Mouse (Mus musculus) cerebellum, adult 8-10 months (tissue): ENCODE results near the gene Rnh1.

Experiments
- DNase-seq: peaks from one replicate; pipeline ENCODE4 v3.0.0; 2022

The Rnh1 gene

DNA sequence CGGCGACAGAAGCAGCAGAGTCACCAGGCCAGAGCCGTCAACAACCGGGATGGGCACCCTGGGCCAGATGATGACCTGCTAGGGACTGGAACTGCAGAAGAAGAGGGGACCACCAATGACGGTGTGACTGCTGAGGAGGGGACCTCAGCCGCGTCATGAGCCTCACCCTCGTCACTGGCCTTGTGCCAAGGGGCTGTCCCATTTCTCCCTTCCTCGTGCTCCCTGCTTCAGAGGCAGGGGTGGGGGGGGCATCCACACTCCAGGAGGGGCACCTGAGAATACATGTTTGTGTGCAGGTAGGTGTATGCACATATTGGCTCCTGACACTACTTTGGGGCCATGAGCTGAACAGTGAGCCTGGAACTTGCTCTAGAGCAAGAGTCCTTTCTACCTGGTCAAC is 17.3 kb downstream of the Rnh1 start:
- DNase-seq = no peak

DNA sequence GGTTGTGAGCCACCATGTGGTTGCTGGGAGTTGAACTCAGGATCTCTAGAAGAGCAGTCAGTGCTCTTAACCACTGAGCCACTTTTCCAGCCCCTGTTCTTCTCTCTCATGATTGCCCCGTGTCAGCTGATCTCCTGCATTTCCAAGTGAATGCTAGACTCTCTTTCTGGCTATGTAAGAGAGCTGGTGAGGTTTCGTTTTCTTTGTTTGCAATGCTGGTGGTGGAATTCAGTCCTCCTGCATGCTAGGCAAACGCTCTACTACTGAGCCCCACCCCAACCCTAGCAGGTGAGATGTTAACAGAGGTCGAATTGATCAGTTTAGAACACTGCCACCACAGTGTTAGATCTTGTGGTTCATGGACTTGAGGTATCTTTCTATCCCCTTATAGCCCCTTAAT is 24.0 kb downstream of the Rnh1 start:
- no peak for DNase-seq

DNA sequence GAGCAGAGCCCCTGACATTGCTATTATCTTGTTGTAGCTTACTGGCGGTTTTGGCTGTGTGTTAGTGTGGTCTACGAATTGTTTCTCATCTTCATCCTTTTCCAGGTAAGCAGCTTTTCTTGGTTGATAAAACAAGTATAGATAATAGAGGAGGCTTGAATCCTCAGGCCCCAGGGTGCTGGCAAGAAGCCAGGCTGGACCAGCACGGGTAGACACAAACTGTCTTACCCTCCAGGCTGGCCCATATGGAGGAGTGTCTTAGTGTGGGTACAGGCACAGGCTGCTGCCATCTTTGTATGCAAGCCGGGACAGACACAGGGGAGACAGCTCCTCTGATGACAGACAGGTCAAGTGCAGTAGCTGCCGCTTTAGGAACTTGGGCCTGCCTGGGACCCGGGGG is 25.6 kb downstream of the Rnh1 start:
- no peak for DNase-seq

DNA sequence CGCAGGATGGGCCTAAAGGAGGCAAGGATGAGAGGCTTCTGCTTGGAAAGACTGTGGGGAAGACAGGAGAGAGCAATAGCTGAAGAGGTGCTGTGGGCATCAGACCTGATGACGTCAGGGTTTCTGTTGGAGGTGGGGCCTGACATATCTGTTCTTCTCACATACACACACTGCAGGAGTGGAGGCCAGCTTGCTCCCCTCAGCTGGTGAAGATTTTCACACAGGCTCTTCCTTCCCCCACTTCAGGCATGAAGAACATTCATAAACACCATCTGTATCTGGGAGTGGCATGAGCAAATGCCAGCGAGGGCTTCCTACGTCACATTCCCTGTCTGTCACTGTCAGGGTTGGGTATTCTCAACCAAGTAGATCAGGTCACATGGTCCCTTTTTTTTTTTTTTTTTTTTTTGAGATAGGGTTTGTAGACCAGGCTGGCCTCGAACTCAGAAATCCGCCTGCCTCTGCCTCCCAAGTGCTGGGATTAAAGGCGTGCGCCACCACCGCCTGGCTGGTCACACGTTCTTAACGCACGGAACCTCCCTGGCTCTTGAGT is 26.5 kb downstream of the Rnh1 start:
- no peak for DNase-seq

DNA sequence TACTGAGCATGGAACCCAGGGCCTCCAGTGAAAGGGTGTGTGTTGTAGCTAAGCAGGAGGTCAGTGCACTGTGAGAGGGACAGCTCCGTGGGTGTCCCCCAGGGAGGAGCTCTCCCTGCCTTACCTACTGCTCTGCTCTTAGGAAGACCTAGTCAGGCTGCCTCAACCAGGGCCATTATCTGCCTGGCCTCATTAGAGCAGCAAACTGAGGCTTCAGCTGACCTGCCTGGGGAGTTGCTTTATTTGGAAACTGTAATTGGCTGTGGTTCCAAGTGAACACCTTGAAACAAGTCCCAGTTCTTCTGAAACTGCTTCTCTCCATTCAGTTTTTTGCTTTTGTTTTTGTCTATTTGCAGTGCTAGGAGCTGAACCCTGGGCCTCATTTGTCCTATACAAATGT is 27.3 kb downstream of the Rnh1 start:
- no peak for DNase-seq

- DNase-seq = no peak
Measured at GRCm38 (mm10) chr7:141144650-141145049, 28.0 kb downstream of the Rnh1 start.

DNA sequence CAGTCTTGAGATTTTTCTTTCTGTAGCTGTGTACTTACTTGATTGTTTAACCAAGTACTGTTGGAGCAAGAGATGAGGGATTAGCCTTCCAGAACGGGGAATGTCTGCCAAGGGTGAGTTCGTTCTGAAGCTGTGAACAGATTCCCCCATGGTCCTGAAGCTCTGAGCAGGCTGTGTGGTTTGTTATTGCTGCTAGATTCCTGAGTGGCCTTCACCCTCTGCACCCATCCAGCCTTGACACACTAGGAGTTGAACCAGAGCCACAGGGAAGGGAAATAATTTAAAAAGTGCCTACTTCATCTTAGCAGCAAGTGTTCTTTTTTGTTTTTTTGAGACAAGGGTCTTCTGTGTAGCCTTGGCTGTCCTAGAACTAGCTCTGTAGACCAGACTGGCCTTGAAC is 28.8 kb downstream of the Rnh1 start:
- no peak for DNase-seq

GRCm38 (mm10) chr7:141143112-141143511 is 29.5 kb downstream of the Rnh1 start:
- DNase-seq = no peak

GRCm38 (mm10) chr7:141141326-141141725 is 31.3 kb downstream of the Rnh1 start:
- no peak for DNase-seq

DNA sequence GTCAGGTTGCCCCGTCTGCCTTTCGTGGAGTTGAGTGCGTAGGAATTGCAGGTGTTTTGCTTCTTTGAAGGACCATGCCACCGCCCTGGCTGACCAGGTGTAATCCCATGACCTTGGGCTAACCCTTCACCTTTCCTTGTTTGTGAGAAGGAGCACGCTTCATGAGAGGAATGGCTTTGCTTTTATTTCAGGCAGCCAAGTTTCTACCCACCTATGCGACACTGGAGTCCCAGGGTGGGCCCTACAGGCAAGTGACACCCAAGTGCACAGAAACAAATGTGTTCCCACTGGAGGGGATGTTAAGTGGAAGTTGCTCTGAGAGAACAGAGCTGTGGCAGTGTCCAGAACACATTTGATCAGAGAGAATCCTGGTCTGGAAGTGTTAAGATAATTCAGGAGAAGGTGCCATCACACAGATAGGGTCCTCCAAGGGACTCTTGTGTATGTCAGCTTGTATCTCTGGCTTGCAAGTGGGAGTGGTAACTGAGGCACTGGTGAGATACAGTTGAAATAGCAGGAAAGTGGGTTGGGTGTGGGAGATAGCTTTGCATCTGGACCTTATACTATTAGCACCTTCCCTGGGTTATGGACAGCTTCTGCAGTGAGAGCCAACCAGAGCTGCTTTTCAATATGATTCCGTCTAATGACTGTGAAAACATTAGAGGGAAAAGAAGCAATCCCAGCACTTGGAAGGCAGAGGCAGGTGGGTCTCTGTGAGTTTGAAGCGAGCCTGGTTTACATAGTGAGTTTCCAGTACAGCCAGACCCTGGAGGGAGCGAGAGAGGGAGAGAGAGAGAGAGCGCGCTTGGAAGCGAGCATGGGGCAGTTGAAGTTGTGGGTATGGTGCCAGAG is 40.5 kb downstream of the Rnh1 start:
- DNase-seq = no peak

- peak; percentile 84 for DNase-seq
Measured at GRCm38 (mm10) chr7:141131024-141131820, 41.4 kb downstream of the Rnh1 start.

DNA sequence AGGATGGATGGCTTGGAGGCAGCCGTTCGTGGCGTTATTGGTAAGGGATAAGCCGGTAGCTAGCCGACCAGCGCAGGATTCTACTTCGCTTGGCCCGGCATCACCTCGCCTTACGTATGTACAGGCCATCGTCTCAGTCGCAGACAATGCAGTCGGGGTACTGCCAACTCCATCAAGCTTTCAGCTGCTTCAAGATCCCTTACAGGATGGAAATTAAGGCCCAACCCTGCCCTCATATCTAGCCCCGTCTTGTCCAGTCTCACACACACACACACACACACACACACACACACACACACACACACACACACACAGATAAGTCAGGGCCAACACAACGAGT is 49.2 kb downstream of the Rnh1 start:
- DNase-seq = no peak

DNA sequence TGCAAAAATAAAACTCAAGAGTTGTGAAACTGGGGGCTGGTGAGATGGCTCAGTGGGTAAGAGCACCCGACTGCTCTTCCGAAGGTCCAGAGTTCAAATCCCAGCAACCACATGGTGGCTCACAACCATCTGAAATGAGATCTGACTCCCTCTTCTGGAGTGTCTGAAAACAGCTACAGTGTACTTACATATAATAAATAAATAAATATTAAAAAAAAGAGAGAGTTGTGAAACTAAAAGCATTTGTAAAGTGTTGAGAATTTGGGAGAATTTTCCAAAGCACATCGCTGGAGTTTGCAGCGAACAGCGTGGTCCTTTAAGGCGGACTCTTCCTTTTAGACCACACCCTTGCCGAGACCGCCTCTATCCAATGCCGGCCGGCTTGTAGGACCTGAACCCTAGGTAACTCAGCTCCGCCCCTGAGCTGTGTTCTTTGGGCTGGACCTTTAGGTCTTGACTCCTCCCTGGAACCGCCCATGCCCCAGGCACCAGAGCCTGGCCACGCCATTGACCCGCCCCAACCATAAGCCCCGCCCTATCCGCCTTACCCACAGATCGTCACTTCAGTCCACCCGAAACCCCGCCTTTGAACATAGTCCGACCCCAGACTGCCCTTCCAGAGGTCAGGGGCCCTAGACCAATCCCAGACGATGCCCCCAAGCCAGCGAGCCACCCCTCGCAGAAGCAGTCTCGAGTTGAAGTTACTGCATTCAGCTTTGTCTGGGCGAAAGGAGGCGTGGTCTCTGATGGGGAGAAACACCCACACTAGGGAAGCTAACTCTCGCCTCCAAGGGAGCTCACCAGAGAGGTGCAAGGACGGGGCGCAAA is 49.8 kb downstream of the Rnh1 start:
- DNase-seq = peak; percentile 91

DNA sequence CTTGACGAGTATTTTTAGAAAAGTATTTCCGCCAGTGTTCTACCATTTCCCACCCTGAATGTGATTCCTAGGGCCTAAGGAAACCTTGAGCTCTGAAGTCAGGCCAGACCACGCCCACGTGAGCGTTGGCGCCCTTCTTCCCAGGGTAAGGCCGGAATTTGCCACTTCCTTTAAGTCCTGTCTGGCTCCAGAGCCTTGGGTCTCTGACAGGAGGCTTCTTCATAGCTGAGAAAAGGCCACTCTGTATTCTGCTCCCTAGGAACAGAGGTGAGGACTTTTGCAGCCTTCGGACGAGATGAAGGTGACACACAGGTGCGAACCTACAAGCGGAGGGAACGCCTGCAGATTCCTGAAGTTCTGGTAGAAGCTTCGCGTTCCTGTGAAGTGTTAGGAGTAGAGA is 50.4 kb downstream of the Rnh1 start, which contains the start of gene Ptdss2:
Gene Ptdss2 (plus strand): TSS at position 138 of the 400 bp plus-strand sequence.
- no peak for DNase-seq

GRCm38 (mm10) chr7:141121051-141121531 is 51.6 kb downstream of the Rnh1 start:
- DNase-seq = no peak

DNA sequence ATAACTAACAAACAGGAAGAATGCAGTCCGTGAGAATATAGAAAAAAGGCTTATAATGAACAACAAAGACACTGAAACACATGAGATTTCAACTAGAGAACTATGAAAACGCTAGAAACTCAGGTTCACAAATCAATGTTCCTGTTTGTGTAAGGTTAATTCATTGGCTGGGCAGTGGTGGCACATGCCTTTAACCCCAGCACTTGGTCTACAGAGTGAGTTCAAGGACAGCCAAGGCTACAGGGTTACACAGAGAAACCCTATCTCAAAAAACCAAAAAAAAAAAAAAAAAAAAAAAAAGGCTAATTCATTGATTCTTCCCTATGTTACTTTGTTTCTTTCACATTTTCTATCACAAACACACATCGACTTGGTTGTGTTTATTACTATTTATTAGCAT is 52.1 kb downstream of the Rnh1 start:
- DNase-seq = no peak

- DNase-seq = no peak
Measured at GRCm38 (mm10) chr7:141119487-141119886, 53.2 kb downstream of the Rnh1 start.

- no peak for DNase-seq
Measured at GRCm38 (mm10) chr7:141117636-141118035, 55.0 kb downstream of the Rnh1 start, which contains the start of gene Ano9. Gene Ano9 (minus strand): TSS chr7:141117806.

GRCm38 (mm10) chr7:141115874-141116273 is 56.8 kb downstream of the Rnh1 start:
- DNase-seq = no peak
